Mouse (Mus musculus): ENCODE results near the gene Smpd2.

The Smpd2 gene

GRCm38 (mm10) chr10:41452791-41453190, 37.4 kb downstream of the Smpd2 start:
- DNase-seq (ENCODE audit: low read depth, low spot score), result no peak

- DNase-seq (ENCODE audit: low read depth, low spot score), result no peak
Measured at GRCm38 (mm10) chr10:41451656-41452055, 38.5 kb downstream of the Smpd2 start.

- no peak for DNase-seq (ENCODE audit: low read depth, low spot score)
Measured at GRCm38 (mm10) chr10:41450780-41451522, 39.2 kb downstream of the Smpd2 start.

- peak; percentile 88 for DNase-seq (ENCODE audit: low read depth, low spot score)
Measured at GRCm38 (mm10) chr10:41450137-41450670, 40.0 kb downstream of the Smpd2 start, which contains the start of gene Zbtb24. Gene Zbtb24 (plus strand): TSS chr10:41450383.

- no peak for DNase-seq (ENCODE audit: low read depth, low spot score)
Measured at GRCm38 (mm10) chr10:41449684-41450083, 40.5 kb downstream of the Smpd2 start.

GRCm38 (mm10) chr10:41448216-41448615, 42.0 kb downstream of the Smpd2 start:
- no peak for DNase-seq (ENCODE audit: low read depth, low spot score)

All from retina, adult 2 months (tissue).